Mouse (Mus musculus) limb, embryonic 11.5 days (tissue): ENCODE measurements around the gene Pwp2. TPM values are rescaled to one million over a fixed set of nuclear protein-coding genes. Genes with fewer than 3 reads are reported as not detected.

Experiments
- ATAC-seq: fragments of 200-750 bp; cut with Nextera tagmentation; 2 replicates; pipeline ENCODE4 v1.8.0; 2017; ENCODE audit warnings: low read depth; ENCODE audit not compliant: insufficient number of reproducible peaks, low FRiP score, low TSS enrichment
- DNase-seq: peaks from one replicate; pipeline ENCODE4 v3.0.0-alpha.2; 2015; ENCODE audit warnings: low spot score
- H3K27ac ChIP-seq: fragments of 300-500 bp; sonication (generic); replicated peaks from 2 replicates; pipeline ENCODE4 v1.5.1; 2014; ENCODE audit warnings: low read depth, mild to moderate bottlenecking, low read length
- H3K27me3 ChIP-seq: fragments of 300-500 bp; sonication (generic); 2 replicates; pipeline ENCODE4 v1.6.1; 2014; ENCODE audit warnings: mild to moderate bottlenecking, low read length, mixed read lengths; ENCODE audit not compliant: control insufficient read depth, insufficient read depth
- H3K36me3 ChIP-seq: fragments of 300-500 bp; sonication (generic); 2 replicates; pipeline ENCODE4 v1.6.1; 2014; ENCODE audit warnings: mild to moderate bottlenecking, low read length, moderate library complexity, mixed read lengths; ENCODE audit not compliant: control insufficient read depth, insufficient read depth
- H3K4me1 ChIP-seq: fragments of 300-500 bp; sonication (generic); 2 replicates; pipeline ENCODE4 v1.6.1; 2014; ENCODE audit warnings: low read length, mixed read lengths; ENCODE audit not compliant: control insufficient read depth, insufficient read depth
- H3K4me2 ChIP-seq: fragments of 300-500 bp; sonication (generic); 2 replicates; pipeline ENCODE4 v1.6.1; 2014; ENCODE audit warnings: low read depth, mild to moderate bottlenecking, moderate library complexity; ENCODE audit not compliant: severe bottlenecking
- H3K4me3 ChIP-seq: fragments of 300-500 bp; sonication (generic); 2 replicates; pipeline ENCODE4 v1.5.1; 2014; ENCODE audit warnings: low read depth, low read length
- H3K9ac ChIP-seq: fragments of 300-500 bp; sonication (generic); 2 replicates; pipeline ENCODE4 v1.6.1; 2014; ENCODE audit warnings: mild to moderate bottlenecking, low read length
- H3K9me3 ChIP-seq: fragments of 300-500 bp; sonication (generic); 2 replicates; pipeline ENCODE4 v1.6.1; 2016; ENCODE audit warnings: low read length; ENCODE audit not compliant: control insufficient read depth
- WGBS: fragments of 180-500 bp; shearing (Covaris S2); extraction: QIAGEN DNeasy Blood & Tissue Kit; methylation state at CpG from one replicate; pipeline ENCODE4 v1.1.7; 2014; 5-methylcytosine and 5-hydroxymethylcytosine counted together
- polyA plus RNA-seq: library from polyadenylated mRNA; unstranded; fragments of >200 nt; fragmentation: Nextera tagmentation; extraction: Ambion mirVana; gene quantifications from 2 replicates; pipeline ENCODE4 v1.2.1, GENCODE M21; 2014

Pwp2 gene
- polyA plus RNA-seq, 1 experiment from 2014 or later: 23.7 TPM

DNA sequence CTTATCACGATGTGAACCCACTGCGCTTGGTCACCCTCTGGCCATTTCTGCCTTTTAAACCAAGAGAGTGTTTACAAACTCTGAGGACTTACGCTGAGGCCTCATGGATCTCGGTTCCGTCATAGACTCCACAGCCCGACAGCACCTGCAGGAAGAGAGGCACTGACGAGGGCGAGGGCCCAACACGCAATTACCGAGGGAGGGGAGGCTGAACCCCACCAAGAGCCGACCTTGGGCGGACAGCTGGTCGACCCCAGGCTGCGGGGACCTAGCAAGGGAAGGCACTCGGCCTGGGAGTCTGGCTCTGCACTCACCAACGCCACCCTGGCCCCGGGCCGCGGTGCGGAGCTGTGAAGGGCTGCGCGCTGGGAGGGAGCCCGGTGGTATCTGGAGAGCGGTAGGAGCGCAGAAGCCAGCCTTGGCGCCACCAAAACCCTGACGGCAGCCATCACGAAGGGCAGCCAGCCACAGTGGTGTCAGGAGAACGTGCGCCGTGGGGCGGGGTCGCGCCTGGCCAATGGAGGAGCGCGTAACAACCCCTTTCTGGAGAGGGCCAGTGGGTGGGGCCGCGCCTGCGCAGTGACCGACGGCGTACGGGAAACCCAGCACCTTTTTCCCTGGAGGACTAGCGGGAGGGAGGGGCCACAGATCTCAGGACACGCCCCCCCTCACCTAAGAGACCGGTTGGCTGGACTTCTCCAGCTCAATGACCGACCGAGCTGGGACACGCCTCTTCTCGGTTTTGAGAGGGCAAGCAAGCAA is 15.5 kb downstream of the Pwp2 start, which contains the start of gene D10Jhu81e:
TSS of gene D10Jhu81e (minus strand) at position 502 of the 762 bp plus-strand sequence.
- no peaks in the 10 kb centered on the region for H3K27me3 ChIP-seq
- H3K27ac ChIP-seq: no peak within 1 kb of the TSS
- peaks cover 14% of the 10 kb centered on the region; the same call in 1 of the 2 replicates for H3K36me3 ChIP-seq
- peak within 1 kb of the TSS; percentile 74 for H3K9ac ChIP-seq
- H3K9me3 ChIP-seq: no peaks in the 10 kb centered on the region
- H3K4me2 ChIP-seq: peak within 1 kb of the TSS; percentile 89
- ATAC-seq: peak; percentile 91
- peak within 1 kb of the TSS; percentile 85 for H3K4me3 ChIP-seq
- peaks cover 6% of the 10 kb centered on the region; the same call in 1 of the 2 replicates for H3K4me1 ChIP-seq
- 2% methylated on average over 50 of the region's 50 CpGs for WGBS
- peak; percentile 99 for DNase-seq

DNA sequence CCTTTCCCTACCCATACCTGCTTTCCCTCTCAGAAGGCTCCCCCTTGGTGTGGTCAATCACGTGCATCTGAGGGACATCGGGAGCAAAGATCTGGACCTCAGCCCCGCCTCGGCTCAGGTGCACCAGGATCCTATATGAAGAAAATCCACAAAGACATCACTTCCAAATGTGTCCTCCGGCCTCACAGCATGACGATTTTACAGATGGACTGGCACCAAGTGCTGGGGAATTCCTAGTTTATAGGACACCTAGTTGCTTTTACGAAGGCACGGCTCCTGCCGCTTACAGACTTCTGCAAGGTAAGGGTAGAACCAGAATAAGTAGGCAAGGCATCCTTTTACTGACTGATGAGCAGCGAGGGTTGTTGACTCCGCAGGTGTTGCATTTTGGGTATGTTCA is 16.2 kb downstream of the Pwp2 start:
- H3K9ac ChIP-seq: peak overlapping the region; percentile 74

DNA sequence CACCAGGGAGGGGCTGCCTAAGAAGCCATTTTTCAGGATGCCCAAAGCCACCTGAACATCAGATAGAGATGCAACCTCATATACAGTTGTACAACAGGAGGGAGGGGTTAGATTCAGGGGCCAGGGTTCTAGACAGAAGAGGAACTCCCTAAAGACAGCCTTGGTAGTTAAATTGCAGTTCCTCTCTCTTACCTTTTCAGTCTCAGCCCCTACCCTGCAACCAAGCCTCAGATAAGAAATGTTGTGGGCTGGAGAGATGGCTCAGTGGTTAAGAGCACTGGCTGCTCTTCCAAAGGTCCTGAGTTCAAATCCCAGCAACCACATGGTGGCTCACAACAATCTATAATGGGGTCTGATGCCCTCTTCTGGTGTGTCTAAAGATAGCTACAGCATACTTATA is 17.2 kb downstream of the Pwp2 start:
- ATAC-seq: no peak
- no peak overlapping the region for H3K27ac ChIP-seq
- DNase-seq: no peak

More for the DNA sequence above, 16.2 kb downstream of the Pwp2 start:
- peak overlapping the region; percentile 89 for H3K4me2 ChIP-seq
- DNase-seq (no peak), ATAC-seq (no peak)
- H3K27ac ChIP-seq: no peak overlapping the region
- H3K27me3 ChIP-seq: no peaks in the 10 kb centered on the region
- peaks cover 6% of the 10 kb centered on the region; the same call in 1 of the 2 replicates for H3K4me1 ChIP-seq
- no peaks in the 10 kb centered on the region for H3K9me3 ChIP-seq
- WGBS: 81% methylated on average over 11 of the region's 11 CpGs
- H3K4me3 ChIP-seq: peak overlapping the region; percentile 85
- H3K36me3 ChIP-seq: peaks cover 13% of the 10 kb centered on the region; the same call in 1 of the 2 replicates

DNA sequence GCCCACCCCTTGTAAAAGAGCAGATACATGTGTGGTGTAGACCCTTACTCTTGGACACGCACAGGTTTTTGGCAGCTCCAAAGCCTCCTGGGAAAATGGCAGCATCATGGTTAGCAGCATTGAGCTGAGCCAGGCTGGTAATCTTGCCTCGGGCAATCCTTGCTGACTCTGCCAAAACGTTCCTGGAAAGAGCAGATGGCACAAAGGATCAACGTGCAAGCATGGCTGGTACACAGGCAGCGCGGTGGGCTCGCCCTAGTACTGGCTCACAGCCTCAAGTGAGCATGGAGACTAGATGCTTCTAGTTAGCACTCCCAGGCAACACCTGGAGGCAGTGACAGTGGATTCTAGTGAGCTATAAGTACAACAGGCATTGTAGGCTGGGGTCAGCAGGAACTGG is 17.6 kb downstream of the Pwp2 start:
- peaks cover 11% of the 10 kb centered on the region; the same call in 1 of the 2 replicates for H3K36me3 ChIP-seq
- no peak for DNase-seq
- no peak overlapping the region for H3K4me2 ChIP-seq
- 90% methylated on average over 7 of the region's 7 CpGs for WGBS
- H3K27ac ChIP-seq: no peak overlapping the region
- no peaks in the 10 kb centered on the region for H3K27me3 ChIP-seq
- no peaks in the 10 kb centered on the region for H3K9me3 ChIP-seq
- H3K4me3 ChIP-seq: no peak overlapping the region
- peaks cover 6% of the 10 kb centered on the region; the same call in 1 of the 2 replicates for H3K4me1 ChIP-seq
- ATAC-seq: no peak
- H3K9ac ChIP-seq: no peak overlapping the region

More for the DNA sequence above, 17.2 kb downstream of the Pwp2 start:
- Histone ChIP-seq H3K4me3 (no peak overlapping the region), H3K9me3 (no peaks in the 10 kb centered on the region), H3K27me3 (no peaks in the 10 kb centered on the region), H3K4me2 (no peak overlapping the region), H3K4me1 (peaks cover 6% of the 10 kb centered on the region; the same call in 1 of the 2 replicates), H3K9ac (no peak overlapping the region), H3K36me3 (peaks cover 11% of the 10 kb centered on the region; the same call in 1 of the 2 replicates)

DNA sequence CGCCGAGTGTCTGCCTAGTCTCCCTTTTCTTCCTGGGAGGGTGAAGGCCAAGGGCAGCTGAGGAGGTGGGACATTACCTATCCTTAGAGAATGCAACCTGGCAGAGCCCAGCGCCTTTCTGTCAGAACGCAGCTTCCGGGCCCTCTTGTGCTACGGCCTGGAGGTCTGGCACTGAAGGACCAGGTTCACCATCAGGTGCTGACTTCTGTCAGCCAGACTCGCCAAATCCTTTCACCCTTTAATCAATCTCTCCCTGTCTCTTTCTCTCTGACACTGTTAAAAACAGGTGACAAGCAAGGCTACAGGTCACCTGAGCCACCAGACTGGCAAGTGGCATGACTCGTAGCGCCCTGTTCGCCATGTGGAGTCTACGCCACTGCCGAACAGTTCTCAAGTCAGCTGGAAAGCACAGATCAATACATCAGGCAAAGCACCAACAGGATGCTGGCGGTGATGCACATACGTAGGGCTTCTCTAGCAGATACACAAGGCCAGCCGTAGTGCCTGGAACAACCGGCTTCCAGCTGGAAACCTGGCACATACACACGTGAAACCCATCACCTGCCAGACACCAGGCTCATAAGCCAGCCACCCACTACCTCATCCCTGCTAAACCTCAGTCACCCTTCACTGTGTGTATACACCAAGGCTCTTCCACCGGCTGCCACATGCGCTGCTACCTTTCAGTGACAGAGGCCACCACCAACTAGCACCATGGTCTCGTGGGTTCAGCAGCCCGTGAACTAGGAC is 19.5 kb downstream of the Pwp2 start:
- H3K9ac ChIP-seq: no peak overlapping the region
- no peaks in the 10 kb centered on the region for H3K27me3 ChIP-seq
- H3K4me3 ChIP-seq: no peak overlapping the region
- H3K27ac ChIP-seq: no peak overlapping the region
- no peak for DNase-seq
- ATAC-seq: no peak
- H3K9me3 ChIP-seq: no peaks in the 10 kb centered on the region
- H3K36me3 ChIP-seq: peaks cover 5% of the 10 kb centered on the region; the same call in 1 of the 2 replicates
- H3K4me2 ChIP-seq: no peak overlapping the region
- 94% methylated on average over 21 of the region's 21 CpGs for WGBS
- H3K4me1 ChIP-seq: peaks cover 6% of the 10 kb centered on the region; the same call in 1 of the 2 replicates

DNA sequence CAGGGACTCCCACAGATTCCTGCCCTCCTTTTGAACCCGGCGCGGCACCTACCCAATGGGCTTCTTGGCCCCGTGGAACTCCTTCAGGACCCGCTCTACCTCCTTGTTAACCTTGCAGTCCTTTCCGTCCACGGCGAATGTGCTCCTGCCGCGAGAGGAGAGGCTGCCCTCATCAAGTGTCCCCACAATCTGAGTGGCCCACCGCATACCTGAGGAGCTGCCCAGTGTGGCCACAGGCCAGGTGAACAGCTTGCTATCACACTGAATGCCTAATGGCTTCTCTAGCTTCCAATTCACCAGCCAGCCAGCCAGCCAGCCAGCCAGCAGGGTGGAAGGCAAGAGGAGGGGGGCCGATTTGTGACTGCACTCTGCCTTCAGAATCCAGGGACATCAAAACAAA is 20.2 kb downstream of the Pwp2 start:
- Histone ChIP-seq H3K36me3 (peaks cover 5% of the 10 kb centered on the region; the same call in 1 of the 2 replicates), H3K9ac (no peak overlapping the region), H3K27ac (no peak overlapping the region), H3K27me3 (no peaks in the 10 kb centered on the region), H3K4me3 (no peak overlapping the region), H3K9me3 (no peaks in the 10 kb centered on the region), H3K4me2 (no peak overlapping the region), H3K4me1 (peaks cover 6% of the 10 kb centered on the region; the same call in 1 of the 2 replicates)
- DNase-seq (no peak), ATAC-seq (no peak)
- WGBS: 92% methylated on average over 12 of the region's 12 CpGs

DNA sequence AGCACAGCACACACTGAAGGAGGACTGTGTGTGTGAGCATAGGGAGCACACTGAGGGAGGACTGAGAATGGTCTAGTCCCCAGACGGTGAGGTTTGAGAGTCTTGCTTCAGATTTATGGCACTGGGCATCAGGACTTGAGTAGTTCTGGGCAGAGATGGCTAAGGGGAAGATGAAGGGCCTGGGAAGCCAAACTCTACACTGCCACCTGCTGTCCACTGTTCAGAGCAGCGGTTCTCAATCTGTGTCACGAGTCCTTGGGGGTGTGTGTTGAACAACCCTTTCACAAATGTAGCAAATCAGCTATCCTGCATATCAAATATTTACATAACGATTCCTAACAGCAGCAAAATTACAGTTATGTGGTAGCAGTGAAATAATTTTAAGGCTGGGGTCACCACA is 21.0 kb downstream of the Pwp2 start:
- no peak overlapping the region for H3K9ac ChIP-seq
- WGBS: 33% methylated on average over 4 of the region's 4 CpGs
- no peak overlapping the region for H3K4me2 ChIP-seq
- peaks cover 5% of the 10 kb centered on the region; the same call in 1 of the 2 replicates for H3K36me3 ChIP-seq
- H3K4me1 ChIP-seq: peaks cover 4% of the 10 kb centered on the region; the same call in 1 of the 2 replicates
- ATAC-seq (no peak), DNase-seq (peak; percentile 74)
- H3K9me3 ChIP-seq: no peaks in the 10 kb centered on the region
- H3K27ac ChIP-seq: no peak overlapping the region
- H3K4me3 ChIP-seq: no peak overlapping the region
- no peaks in the 10 kb centered on the region for H3K27me3 ChIP-seq

DNA sequence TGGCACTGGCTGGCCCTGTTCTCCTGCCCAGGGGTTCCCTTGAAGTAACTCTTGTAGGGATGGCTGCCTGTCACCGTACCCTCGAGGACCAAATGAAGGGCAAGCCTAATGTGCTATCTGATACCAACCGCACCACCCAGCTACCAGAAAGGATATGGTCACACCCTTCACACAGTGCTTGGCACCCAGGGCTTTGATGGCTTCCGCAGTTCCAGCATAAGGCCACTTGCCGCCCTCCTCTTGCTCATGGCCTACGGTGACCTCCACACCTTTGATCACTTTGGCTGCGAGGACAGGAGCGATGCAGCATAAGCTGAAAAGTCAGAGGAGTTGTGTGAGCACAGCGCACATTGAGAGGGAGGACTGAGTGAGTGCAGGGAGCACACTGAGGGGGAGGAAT is 21.7 kb downstream of the Pwp2 start:
- Histone ChIP-seq H3K36me3 (peaks cover 5% of the 10 kb centered on the region; the same call in 1 of the 2 replicates), H3K4me1 (no peaks in the 10 kb centered on the region), H3K4me2 (no peak overlapping the region), H3K9ac (no peak overlapping the region), H3K9me3 (no peaks in the 10 kb centered on the region), H3K4me3 (no peak overlapping the region), H3K27me3 (no peaks in the 10 kb centered on the region), H3K27ac (no peak overlapping the region)
- ATAC-seq (no peak), DNase-seq (no peak)
- WGBS: 94% methylated on average over 9 of the region's 9 CpGs
